Comparison of ENCODE assay signal across 22 mouse cellular contexts in the genomic region with DNA sequence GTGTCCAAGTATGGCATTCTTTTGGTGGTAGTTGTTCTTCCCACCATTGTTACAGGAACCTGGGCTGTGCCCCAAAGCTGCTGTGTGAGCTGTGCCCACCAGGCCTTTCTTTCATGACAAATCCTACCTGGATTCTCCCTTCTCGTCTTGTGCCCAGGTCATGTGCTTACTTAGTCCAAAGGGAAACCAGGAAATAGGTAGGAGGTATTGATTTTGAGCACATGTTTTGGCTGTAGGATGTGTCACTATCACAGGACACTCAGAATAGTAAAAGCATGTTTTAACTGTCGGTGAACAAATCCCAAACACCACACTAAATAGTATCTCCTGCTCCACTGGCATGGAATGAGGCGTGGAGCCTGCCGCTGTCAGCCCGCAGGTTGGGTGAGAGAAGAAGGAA. TPM values are rescaled to one million over a fixed set of nuclear protein-coding genes. Genes with fewer than 3 reads are reported as not detected.
DNase-seq lines count a peak whose midpoint lies in the region; ATAC-seq and TF ChIP-seq lines count a peak whose summit lies in the region.
"Had no signal": no experiment of that assay in that cellular context is flagged by ENCODE, and none has a peak within 500 bp of the region (broad histone marks: within the 10 kb centered on the region; RNA-seq: fewer than 3 reads in every experiment).

No protein-coding gene starts in this region.

- 86% methylated on average over 5 of the region's 5 CpGs for WGBS in heart, postnatal 0 days
- WGBS in heart, embryonic 10.5 days, result 87% methylated on average over 5 of the region's 5 CpGs
- 93% methylated on average over 5 of the region's 5 CpGs for WGBS in lung, embryonic 15.5 days
- WGBS in liver, embryonic 13.5 days (ENCODE audit: insufficient replicate concordance), result 88% methylated on average over 5 of the region's 5 CpGs
- 51% methylated on average over 5 of the region's 5 CpGs for WGBS in small intestine, adult 2 months
- WGBS in hindbrain, postnatal 0 days, result 92% methylated on average over 5 of the region's 5 CpGs

- ATAC-seq in heart, postnatal 0 days (ENCODE audit: insufficient read depth, low read depth), result no peak
- ATAC-seq in lung, embryonic 15.5 days (ENCODE audit: borderline replicate concordance, extremely low read depth, low FRiP score, low TSS enrichment), result no peak
- ATAC-seq in liver, embryonic 13.5 days (ENCODE audit: low read depth), result no peak
- no peak for ATAC-seq in hindbrain, postnatal 0 days
- ATAC-seq: forebrain, embryonic 16.5 days; midbrain, embryonic 15.5 days had no signal

- no peak for DNase-seq in heart, postnatal 0 days (ENCODE audit: low spot score)
- DNase-seq in heart, embryonic 10.5 days (ENCODE audit: low spot score), result no peak
- DNase-seq in lung, postnatal 14 days, result no peak
- DNase-seq in liver, embryonic 13.5 days, result no peak
- no peak for DNase-seq in hindbrain, postnatal 0 days (ENCODE audit: low spot score)
- DNase-seq: cerebellum, adult 11-12 months; cerebellum, postnatal 14 days; gastrocnemius, postnatal 14 days; left cerebral cortex, postnatal 4 days; right cerebral cortex, postnatal 14 days; spleen, adult 18-20 months; thymus, postnatal 25 days had no signal

- no peak overlapping the region for H3K4me3 ChIP-seq in heart, postnatal 0 days (ENCODE audit: low read depth, low read length)
- no peak overlapping the region for H3K4me3 ChIP-seq in heart, embryonic 10.5 days
- H3K4me3 ChIP-seq in lung, embryonic 15.5 days, result no peak overlapping the region
- H3K4me3 ChIP-seq in liver, embryonic 13.5 days (replicated peaks), result no peak overlapping the region
- no peak overlapping the region for H3K4me3 ChIP-seq in small intestine, adult 2 months (ENCODE audit: low read depth, low read length)
- H3K4me3 ChIP-seq in hindbrain, postnatal 0 days (ENCODE audit: low read length), result no peak overlapping the region
- H3K4me3 ChIP-seq: forebrain, embryonic 10.5 days; limb, embryonic 15.5 days; midbrain, embryonic 15.5 days; neural tube, embryonic 12.5 days had no signal

- no peak overlapping the region for H3K9ac ChIP-seq in heart, postnatal 0 days (replicated peaks; ENCODE audit: low read depth, low read length)
- H3K9ac ChIP-seq in lung, embryonic 15.5 days, result no peak overlapping the region
- no peak overlapping the region for H3K9ac ChIP-seq in liver, embryonic 13.5 days
- H3K9ac ChIP-seq in hindbrain, postnatal 0 days (replicated peaks; ENCODE audit: low read length), result no peak overlapping the region
- H3K9ac ChIP-seq: hindbrain, embryonic 14.5 days; limb, embryonic 15.5 days; midbrain, embryonic 15.5 days; neural tube, embryonic 12.5 days had no signal

- H3K36me3 ChIP-seq in heart, postnatal 0 days (replicated peaks; ENCODE audit: control insufficient read depth, insufficient read depth, low read length), result peaks cover 24% of the 10 kb centered on the region
- H3K36me3 ChIP-seq in heart, embryonic 10.5 days, result peaks cover 22% of the 10 kb centered on the region
- peaks cover 10% of the 10 kb centered on the region; the same call in 1 of the 2 replicates for H3K36me3 ChIP-seq in lung, embryonic 15.5 days
- H3K36me3 ChIP-seq in liver, embryonic 13.5 days, result peaks cover 69% of the 10 kb centered on the region
- H3K36me3 ChIP-seq in small intestine, adult 2 months (ENCODE audit: control insufficient read depth, insufficient read depth, low read length), result 0 out of 2 replicates have a peak, but pooled peaks cover 2% of the 10 kb centered on the region
- peaks cover 7% of the 10 kb centered on the region; the same call in 1 of the 2 replicates for H3K36me3 ChIP-seq in hindbrain, postnatal 0 days (ENCODE audit: insufficient read depth, low read length)

- 0 out of 2 replicates have a peak overlapping the region, but pooled peaks have one; percentile 14 for H3K27ac ChIP-seq in heart, postnatal 0 days (ENCODE audit: low read depth)
- H3K27ac ChIP-seq in heart, embryonic 10.5 days, result no peak overlapping the region
- H3K27ac ChIP-seq in lung, embryonic 15.5 days, result peak overlapping the region; percentile 67
- H3K27ac ChIP-seq in liver, embryonic 13.5 days, result peak overlapping the region; percentile 97
- peak overlapping the region; percentile 51; the same call in 1 of the 2 replicates for H3K27ac ChIP-seq in small intestine, adult 2 months (ENCODE audit: insufficient read depth, low read depth, low read length)
- H3K27ac ChIP-seq in hindbrain, postnatal 0 days, result no peak overlapping the region
- H3K27ac ChIP-seq: forebrain, embryonic 10.5 days; hindbrain, embryonic 14.5 days; limb, embryonic 15.5 days; macrophage; midbrain, embryonic 15.5 days; neural tube, embryonic 12.5 days had no signal

- peaks cover 20% of the 10 kb centered on the region for H3K4me1 ChIP-seq in heart, postnatal 0 days (ENCODE audit: control insufficient read depth, insufficient read depth)
- peaks cover 37% of the 10 kb centered on the region for H3K4me1 ChIP-seq in heart, embryonic 10.5 days
- peaks cover 27% of the 10 kb centered on the region for H3K4me1 ChIP-seq in lung, embryonic 15.5 days
- H3K4me1 ChIP-seq in liver, embryonic 13.5 days (replicated peaks), result peaks cover 77% of the 10 kb centered on the region
- peaks cover 65% of the 10 kb centered on the region for H3K4me1 ChIP-seq in small intestine, adult 2 months (ENCODE audit: control insufficient read depth, insufficient read depth, insufficient read length, low read length)
- no peaks in the 10 kb centered on the region for H3K4me1 ChIP-seq in hindbrain, postnatal 0 days (ENCODE audit: insufficient read depth, low read length)
- H3K4me1 ChIP-seq: forebrain, embryonic 10.5 days; midbrain, embryonic 15.5 days; neural tube, embryonic 12.5 days had no signal

- H3K9me3 ChIP-seq in heart, postnatal 0 days (replicated peaks; ENCODE audit: control insufficient read depth, low read length), result no peaks in the 10 kb centered on the region
- H3K9me3 ChIP-seq in heart, embryonic 10.5 days, result no peaks in the 10 kb centered on the region
- no peaks in the 10 kb centered on the region for H3K9me3 ChIP-seq in lung, embryonic 15.5 days
- H3K9me3 ChIP-seq in liver, embryonic 13.5 days (replicated peaks), result no peaks in the 10 kb centered on the region
- H3K9me3 ChIP-seq in hindbrain, postnatal 0 days (ENCODE audit: low read length), result no peaks in the 10 kb centered on the region
- H3K9me3 ChIP-seq: forebrain, embryonic 10.5 days; limb, embryonic 15.5 days; midbrain, embryonic 15.5 days; neural tube, embryonic 12.5 days had no signal

- TF ChIP-seq POLR2A in small intestine, adult 2 months (IDR thresholded peaks at IDR 0.05; ENCODE audit: low read depth, low read length), result no peak

- H3K4me2 ChIP-seq in heart, postnatal 0 days (ENCODE audit: low read depth, low read length), result no peak overlapping the region
- H3K4me2 ChIP-seq in lung, embryonic 15.5 days, result no peak overlapping the region
- no peak overlapping the region for H3K4me2 ChIP-seq in liver, embryonic 13.5 days
- H3K4me2 ChIP-seq in hindbrain, postnatal 0 days (ENCODE audit: low read depth, low read length), result no peak overlapping the region
- H3K4me2 ChIP-seq: heart, embryonic 11.5 days; hindbrain, embryonic 14.5 days; limb, embryonic 15.5 days; midbrain, embryonic 15.5 days; neural tube, embryonic 12.5 days had no signal

- no peaks in the 10 kb centered on the region for H3K27me3 ChIP-seq in heart, postnatal 0 days (ENCODE audit: control insufficient read depth, insufficient read depth, low read length)
- H3K27me3 ChIP-seq in heart, embryonic 10.5 days (ENCODE audit: insufficient read depth, poor library complexity, severe bottlenecking), result no peaks in the 10 kb centered on the region
- H3K27me3 ChIP-seq in lung, embryonic 15.5 days, result no peaks in the 10 kb centered on the region
- H3K27me3 ChIP-seq in liver, embryonic 13.5 days, result no peaks in the 10 kb centered on the region
- no peaks in the 10 kb centered on the region for H3K27me3 ChIP-seq in small intestine, adult 2 months (ENCODE audit: control insufficient read depth, insufficient read depth, low read length)
- H3K27me3 ChIP-seq in hindbrain, postnatal 0 days (ENCODE audit: insufficient read depth, low read length), result no peaks in the 10 kb centered on the region
- H3K27me3 ChIP-seq: limb, embryonic 15.5 days; midbrain, embryonic 15.5 days; neural tube, embryonic 12.5 days had no signal

- TF ChIP-seq EP300 in heart, postnatal 0 days (IDR thresholded peaks at IDR 0.05; ENCODE audit: low read depth), result no peak

- TF ChIP-seq CTCF in heart, postnatal 0 days (IDR thresholded peaks at IDR 0.05; ENCODE audit: low read depth), result no peak
- TF ChIP-seq CTCF in small intestine, adult 2 months (IDR thresholded peaks at IDR 0.05; ENCODE audit: extremely low read depth, insufficient read length, insufficient replicate concordance, low read depth, low read length), result no peak
- no peak for TF ChIP-seq CTCF in hindbrain, postnatal 0 days (IDR thresholded peaks at IDR 0.05; ENCODE audit: low read depth)

RNA-seq across cellular contexts. Expression of gene St3gal4, which starts 8.5 kb away (rescaled TPM):
- total RNA-seq in heart, postnatal 0 days (2014; rRNA removed; ENCODE audit: low replicate concordance), result 37.2 and 37.6 TPM in 2 replicates
- polyA plus RNA-seq in heart, postnatal 0 days (2015; fragmentation: Nextera tagmentation; extraction: Ambion mirVana), result 24.8 and 25.2 TPM in 2 replicates
- polyA plus RNA-seq in heart, embryonic 10.5 days (2016; fragmentation: Nextera tagmentation; extraction: Ambion mirVana), result 16.0 and 18.4 TPM in 2 replicates
- 36.4 and 37.4 TPM in 2 replicates for polyA plus RNA-seq in lung, embryonic 15.5 days (2015; fragmentation: Nextera tagmentation; extraction: Ambion mirVana)
- 24.1 and 26.1 TPM in 2 replicates for polyA plus RNA-seq in liver, embryonic 13.5 days (2015; fragmentation: Nextera tagmentation; extraction: Ambion mirVana)
- 97.6 and 354 TPM in 2 replicates for polyA plus RNA-seq in small intestine, adult 2 months (2012; rRNA removed)
- total RNA-seq in hindbrain, postnatal 0 days (2014; rRNA removed), result 17.5 and 31.4 TPM in 2 replicates
- polyA plus RNA-seq in hindbrain, postnatal 0 days (2015; fragmentation: Nextera tagmentation; extraction: Ambion mirVana), result 16.4 and 16.9 TPM in 2 replicates

RNA-seq across cellular contexts. Expression of gene Dcps, which starts 48.3 kb away (rescaled TPM):
- total RNA-seq in heart, postnatal 0 days (2014; rRNA removed; ENCODE audit: low replicate concordance), result 36.4 and 54.8 TPM in 2 replicates
- 34.9 and 37.9 TPM in 2 replicates for polyA plus RNA-seq in heart, postnatal 0 days (2015; fragmentation: Nextera tagmentation; extraction: Ambion mirVana)
- polyA plus RNA-seq in heart, embryonic 10.5 days (2016; fragmentation: Nextera tagmentation; extraction: Ambion mirVana), result 74.8 and 81.9 TPM in 2 replicates
- 92.6 and 93.1 TPM in 2 replicates for polyA plus RNA-seq in lung, embryonic 15.5 days (2015; fragmentation: Nextera tagmentation; extraction: Ambion mirVana)
- polyA plus RNA-seq in liver, embryonic 13.5 days (2015; fragmentation: Nextera tagmentation; extraction: Ambion mirVana), result 58.6 and 62.9 TPM in 2 replicates
- polyA plus RNA-seq in small intestine, adult 2 months (2012; rRNA removed), result 9.4 and 18.4 TPM in 2 replicates
- 31.9 and 48.5 TPM in 2 replicates for total RNA-seq in hindbrain, postnatal 0 days (2014; rRNA removed)
- 53.3 and 55.3 TPM in 2 replicates for polyA plus RNA-seq in hindbrain, postnatal 0 days (2015; fragmentation: Nextera tagmentation; extraction: Ambion mirVana)

Comparison
In these comparisons a context has a peak if more than half of its experiments do, and no peak if none do; other contexts are left out.
1. H3K27ac ChIP-seq: peak in heart, postnatal 0 days (single experiment), lung, embryonic 15.5 days (single experiment), liver, embryonic 13.5 days (single experiment) and small intestine, adult 2 months (single experiment); none in heart, embryonic 10.5 days (single experiment) and hindbrain, postnatal 0 days (single experiment).